Comparison of ENCODE assay signal across 25 mouse cellular contexts in the genomic region with DNA sequence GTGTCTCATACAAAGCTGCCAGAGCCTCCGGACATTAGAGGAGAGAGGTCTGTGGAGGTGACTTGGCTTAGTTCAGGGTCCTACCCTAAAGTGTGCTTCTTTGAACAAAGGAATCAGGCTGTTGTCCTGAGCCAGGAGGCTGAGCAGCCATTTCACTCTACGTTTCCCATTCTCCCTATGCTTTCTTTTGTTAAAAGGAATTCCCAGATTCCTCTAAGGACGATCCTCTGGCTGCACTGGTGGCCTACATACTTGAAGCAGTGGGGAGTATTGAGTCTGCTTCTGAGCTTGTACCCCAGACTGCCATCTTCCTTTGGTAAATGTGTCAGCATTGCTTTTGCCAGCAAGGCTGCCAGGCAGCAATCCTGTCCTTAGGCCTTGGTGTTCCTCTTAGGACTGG. TPM values are rescaled to one million over a fixed set of nuclear protein-coding genes. Genes with fewer than 3 reads are reported as not detected.
DNase-seq lines count a peak whose midpoint lies in the region; TF ChIP-seq lines count a peak whose summit lies in the region.
"Had no signal": no experiment of that assay in that cellular context is flagged by ENCODE, and none has a peak within 500 bp of the region (broad histone marks: within the 10 kb centered on the region; RNA-seq: fewer than 3 reads in every experiment).

No protein-coding gene starts in this region.

- intact Hi-C loops in gastrocnemius, adult 2 months (cut with DNase I): no loop called here

- TF ChIP-seq CTCF in gastrocnemius, adult 2 months (IDR thresholded peaks at IDR 0.05): no peak
- TF ChIP-seq CTCF in layer of hippocampus, adult 2 months (conservative IDR thresholded peaks at IDR 0.05): no peak

- DNase-seq in gastrocnemius, adult 2 months: no peak
- no peak for DNase-seq in gastrocnemius, adult 8-10 months (ENCODE audit: low spot score in 2 of 2)
- DNase-seq in layer of hippocampus, adult 2 months (ENCODE audit: low spot score in 2 of 2): no peak
- no peak for DNase-seq in layer of hippocampus, postnatal 10 days (ENCODE audit: low spot score in 2 of 2)
- peak; percentile 30 for DNase-seq in ZHBTc4 (ENCODE audit: low read depth, low spot score)
- DNase-seq in heart, adult 9 months (ENCODE audit: low spot score in 2 of 2): no peak
- DNase-seq: adrenal gland, adult 8-10 months; adrenal gland, postnatal 25 days; cerebellum, adult 11 months; cerebellum, adult 8-10 months; cerebellum, postnatal 10 days; cerebellum, postnatal 36 days; embryo, embryonic 11 days; gastrocnemius, postnatal 14 days; heart, adult 11 months; heart, postnatal 14 days; kidney, adult 18-20 months had no signal

- no peak overlapping the region for H3K4me3 ChIP-seq in gastrocnemius, adult 2 months
- H3K4me3 ChIP-seq in layer of hippocampus, adult 2 months: no peak overlapping the region
- H3K4me3 ChIP-seq: embryonic facial prominence, embryonic 10.5 days; embryonic facial prominence, embryonic 13.5 days; erythroblast, embryonic 14.5 days; forebrain, embryonic 12.5 days; forebrain, embryonic 15.5 days; heart, embryonic 12.5 days; hindbrain, embryonic 12.5 days; hindbrain, embryonic 15.5 days had no signal

- peak overlapping the region; percentile 63 for H3K27ac ChIP-seq in gastrocnemius, adult 2 months
- peak overlapping the region; percentile 32; the same call in 1 of the 2 replicates for H3K27ac ChIP-seq in layer of hippocampus, adult 2 months
- H3K27ac ChIP-seq: embryonic facial prominence, embryonic 10.5 days; embryonic facial prominence, embryonic 13.5 days; forebrain, embryonic 12.5 days; forebrain, embryonic 15.5 days; hindbrain, embryonic 12.5 days; hindbrain, embryonic 15.5 days had no signal

RNA-seq across cellular contexts. Expression of gene Smarca4, which starts 17.1 kb away (rescaled TPM):
- 10 to 100 TPM; 39.0 to 40.7 TPM for total RNA-seq in gastrocnemius, adult 2 months (2021)
- 10 to 100 TPM; 37.3 to 40.9 (median 38.5) TPM for total RNA-seq in gastrocnemius, adult 8-10 months (2022)
- 100 to 1,000 TPM; 114 to 115 TPM for total RNA-seq in layer of hippocampus, adult 2 months (2021)
- total RNA-seq in layer of hippocampus, postnatal 10 days (2021): 100 to 1,000 TPM; 122 to 123 TPM

RNA-seq across cellular contexts. Expression of gene Yipf2, which starts 40.5 kb away (rescaled TPM):
- total RNA-seq in gastrocnemius, adult 2 months (2021): 1 to 10 TPM; 5.8 to 6.9 TPM
- total RNA-seq in gastrocnemius, adult 8-10 months (2022): 1 to 10 TPM; 6.2 to 6.7 (median 6.5) TPM
- total RNA-seq in layer of hippocampus, adult 2 months (2021): 10 to 100 TPM; 18.6 to 19.8 TPM
- total RNA-seq in layer of hippocampus, postnatal 10 days (2021): 10 to 100 TPM; 11.3 to 12.3 TPM

RNA-seq across cellular contexts. Expression of gene Timm29, which starts 40.6 kb away (rescaled TPM):
- total RNA-seq in gastrocnemius, adult 2 months (2021): 10 to 100 TPM; 44.1 to 48.3 TPM
- 10 to 100 TPM; 48.2 to 52.3 (median 51.3) TPM for total RNA-seq in gastrocnemius, adult 8-10 months (2022)
- 10 to 100 TPM; 58.3 to 62.0 TPM for total RNA-seq in layer of hippocampus, adult 2 months (2021)
- total RNA-seq in layer of hippocampus, postnatal 10 days (2021): 10 to 100 TPM; 53.7 to 54.6 TPM
